Mouse (Mus musculus) cortical plate, adult 2 months (tissue): ENCODE results near the gene Eaf2. TPM values are rescaled to one million over a fixed set of nuclear protein-coding genes. Genes with fewer than 3 reads are reported as not detected.

Experiments
- H3K27ac ChIP-seq: fragments of 200-500 bp; 2 replicates; pipeline ENCODE4 v1.5.1; 2012; ENCODE audit warnings: low read length, control low read depth, inconsistent platforms; ENCODE audit not compliant: insufficient read depth
- H3K4me1 ChIP-seq: fragments of 200-500 bp; 2 replicates; pipeline ENCODE4 v1.6.1; 2011; ENCODE audit warnings: low read length; ENCODE audit not compliant: control insufficient read depth, insufficient read depth
- H3K4me3 ChIP-seq: fragments of 200-500 bp; 2 replicates; pipeline ENCODE4 v1.5.1; 2011; ENCODE audit warnings: mild to moderate bottlenecking, low read length, control low read depth; ENCODE audit not compliant: insufficient read depth
- CTCF ChIP-seq: fragments of 200-500 bp; IDR thresholded peaks from 2 replicates; pipeline ENCODE4 v1.5.1; 2011; ENCODE audit warnings: mild to moderate bottlenecking, control low read depth, low read length; ENCODE audit not compliant: insufficient read depth; ENCODE audit errors: extremely low read depth
- POLR2A ChIP-seq: fragments of 200-500 bp; IDR thresholded peaks from 2 replicates; pipeline ENCODE4 v1.6.1; 2011; ENCODE audit warnings: mild to moderate bottlenecking, low read length, control low read depth; ENCODE audit not compliant: insufficient read depth; ENCODE audit errors: extremely low read depth
- polyA plus RNA-seq: library from polyadenylated mRNA; depleted of rRNA; stranded (reverse); fragments of >200 nt; gene quantifications from 2 replicates; pipeline ENCODE4 v1.2.3, GENCODE M21; 2012; rRNA removed

Gene Eaf2
- 1.3 and 1.4 TPM in 2 replicates for polyA plus RNA-seq

- TF ChIP-seq CTCF, result no peak
- TF ChIP-seq POLR2A, result peak; percentile 70
Measured at GRCm38 (mm10) chr16:36874583-36875275, at the start of gene Eaf2, which contains the start of gene Golgb1. Gene Eaf2, minus strand, starts transcription at chr16:36875003. Gene Golgb1, plus strand, starts transcription at chr16:36875140.

GRCm38 (mm10) chr16:36924312-36924711, 49.5 kb upstream of the Eaf2 start:
- Histone ChIP-seq H3K4me3 (no peak overlapping the region), H3K4me1 (peaks cover 6% of the 10 kb centered on the region; the same call in 1 of the 2 replicates), H3K27ac (no peak overlapping the region)
- TF ChIP-seq CTCF, result no peak
- TF ChIP-seq POLR2A, result no peak

More at GRCm38 (mm10) chr16:36874583-36875275, at the start of gene Eaf2, which contains the start of gene Golgb1:
- Histone ChIP-seq H3K4me3 (peak within 1 kb of the TSS; percentile 78), H3K4me1 (peaks cover 4% of the 10 kb centered on the region), H3K27ac (peak within 1 kb of the TSS; percentile 22; the same call in 1 of the 2 replicates)

GRCm38 (mm10) chr16:36921980-36922379, 47.2 kb upstream of the Eaf2 start:
- H3K4me1 ChIP-seq, result peaks cover 4% of the 10 kb centered on the region; the same call in 1 of the 2 replicates
- no peak for TF ChIP-seq CTCF
- TF ChIP-seq POLR2A, result no peak
- no peak overlapping the region for H3K27ac ChIP-seq
- no peak overlapping the region for H3K4me3 ChIP-seq

GRCm38 (mm10) chr16:36921067-36921613, 46.3 kb upstream of the Eaf2 start:
- peaks cover 4% of the 10 kb centered on the region; the same call in 1 of the 2 replicates for H3K4me1 ChIP-seq
- no peak for TF ChIP-seq CTCF
- no peak for TF ChIP-seq POLR2A

GRCm38 (mm10) chr16:36920410-36920809, 45.6 kb upstream of the Eaf2 start:
- Histone ChIP-seq H3K27ac (no peak overlapping the region), H3K4me3 (no peak overlapping the region), H3K4me1 (peaks cover 4% of the 10 kb centered on the region; the same call in 1 of the 2 replicates)
- TF ChIP-seq CTCF (no peak), POLR2A (no peak)

More at GRCm38 (mm10) chr16:36921067-36921613, 46.3 kb upstream of the Eaf2 start:
- Histone ChIP-seq H3K4me3 (no peak overlapping the region), H3K27ac (no peak overlapping the region)

- Histone ChIP-seq H3K27ac (no peak overlapping the region), H3K4me3 (no peak overlapping the region), H3K4me1 (peaks cover 4% of the 10 kb centered on the region; the same call in 1 of the 2 replicates)
- TF ChIP-seq CTCF, result no peak
- TF ChIP-seq POLR2A, result no peak
Measured at GRCm38 (mm10) chr16:36918505-36918904, 43.7 kb upstream of the Eaf2 start.

- Histone ChIP-seq H3K4me1 (no peaks in the 10 kb centered on the region), H3K27ac (no peak overlapping the region), H3K4me3 (no peak overlapping the region)
- TF ChIP-seq POLR2A (no peak), CTCF (no peak)
Measured at GRCm38 (mm10) chr16:36914195-36914594, 39.4 kb upstream of the Eaf2 start.

- no peak overlapping the region for H3K4me3 ChIP-seq
- H3K4me1 ChIP-seq, result no peaks in the 10 kb centered on the region
- TF ChIP-seq CTCF (no peak), POLR2A (no peak)
- H3K27ac ChIP-seq, result no peak overlapping the region
Measured at GRCm38 (mm10) chr16:36912311-36912710, 37.5 kb upstream of the Eaf2 start.

- H3K27ac ChIP-seq, result no peak overlapping the region
- H3K4me3 ChIP-seq, result no peak overlapping the region
- H3K4me1 ChIP-seq, result no peaks in the 10 kb centered on the region
- TF ChIP-seq POLR2A, result no peak
- no peak for TF ChIP-seq CTCF
Measured at GRCm38 (mm10) chr16:36911909-36912308, 37.1 kb upstream of the Eaf2 start.
